Mouse (Mus musculus) lung, postnatal 0 days (tissue): ENCODE data around the gene Fancf. TPM values are rescaled to one million over a fixed set of nuclear protein-coding genes. Genes with fewer than 3 reads are reported as not detected.

Experiments
- ATAC-seq: fragments of 200-750 bp; cut with Nextera tagmentation; 2 replicates; pipeline ENCODE4 v1.8.0; 2017; ENCODE audit warnings: moderate library complexity
- DNase-seq: peaks from one replicate; pipeline ENCODE4 v3.0.0-alpha.2; 2016; ENCODE audit warnings: low spot score
- H3K27ac ChIP-seq: fragments of 300-500 bp; sonication (generic); 2 replicates; pipeline ENCODE4 v1.5.1; 2014; ENCODE audit warnings: antibody characterized with exemption, mild to moderate bottlenecking, low read length, mixed read lengths
- H3K27me3 ChIP-seq: fragments of 300-500 bp; sonication (generic); replicated peaks from 2 replicates; pipeline ENCODE4 v1.6.1; 2014; ENCODE audit warnings: low read length, mixed read lengths; ENCODE audit not compliant: insufficient read depth
- H3K36me3 ChIP-seq: fragments of 300-500 bp; sonication (generic); 2 replicates; pipeline ENCODE4 v1.6.1; 2014; ENCODE audit warnings: low read length, mixed read lengths; ENCODE audit not compliant: insufficient read depth
- H3K4me1 ChIP-seq: fragments of 300-500 bp; sonication (generic); 2 replicates; pipeline ENCODE4 v1.6.1; 2014; ENCODE audit warnings: antibody characterized with exemption, low read depth, low read length, mixed read lengths; ENCODE audit not compliant: insufficient read depth
- H3K4me2 ChIP-seq: fragments of 300-500 bp; sonication (generic); replicated peaks from 2 replicates; pipeline ENCODE4 v1.6.1; 2014; ENCODE audit warnings: low read depth, mild to moderate bottlenecking, low read length, moderate library complexity, mixed read lengths
- H3K4me3 ChIP-seq: fragments of 300-500 bp; sonication (generic); 2 replicates; pipeline ENCODE4 v1.5.1; 2014; ENCODE audit warnings: low read depth, low read length
- H3K9ac ChIP-seq: fragments of 300-500 bp; sonication (generic); replicated peaks from 2 replicates; pipeline ENCODE4 v1.6.1; 2014; ENCODE audit warnings: low read depth, mild to moderate bottlenecking
- H3K9me3 ChIP-seq: fragments of 300-500 bp; sonication (generic); 2 replicates; pipeline ENCODE4 v1.6.1; 2016; ENCODE audit warnings: low read length, mixed read lengths
- CTCF ChIP-seq: IDR thresholded peaks from 2 replicates; pipeline ENCODE4 v1.5.1; 2016; ENCODE audit warnings: antibody characterized with exemption, mild to moderate bottlenecking
- EP300 ChIP-seq: IDR thresholded peaks from 2 replicates; pipeline ENCODE4 v1.6.1; 2016; ENCODE audit warnings: antibody characterized with exemption, mild to moderate bottlenecking, control low read depth
- WGBS: fragments of 180-500 bp; shearing (Covaris S2); extraction: QIAGEN DNeasy Blood & Tissue Kit; methylation state at CpG from one replicate; pipeline ENCODE4 v1.1.7; 2014; 5-methylcytosine and 5-hydroxymethylcytosine counted together
- polyA plus RNA-seq: library from polyadenylated mRNA; unstranded; fragments of >200 nt; fragmentation: Nextera tagmentation; extraction: Ambion mirVana; gene quantifications from 2 replicates; pipeline ENCODE4 v1.2.1, GENCODE M21; 2015

Gene Fancf
- polyA plus RNA-seq, 1 experiment from 2014 or later: 4.6 TPM

DNA sequence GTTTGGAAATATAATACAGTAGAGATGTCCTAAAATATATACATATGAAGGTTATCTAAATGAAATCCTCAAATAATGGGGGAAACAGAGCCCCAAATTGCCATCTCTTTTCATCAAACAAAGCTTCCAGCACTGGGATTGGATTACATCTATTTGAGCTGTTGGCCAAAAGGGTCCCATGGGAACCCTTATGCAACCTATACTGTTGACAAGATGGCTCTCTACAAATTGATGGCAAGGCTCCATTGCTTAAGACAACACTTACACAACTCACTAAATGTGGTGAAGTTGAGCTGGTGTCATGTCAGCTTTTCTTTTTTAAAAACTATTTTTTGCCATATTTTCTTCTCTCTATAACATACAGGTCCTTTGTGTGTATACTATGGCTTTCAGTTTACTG, 14.2 kb upstream of the Fancf start:
- no peaks in the 10 kb centered on the region for H3K36me3 ChIP-seq
- H3K4me3 ChIP-seq: no peak overlapping the region
- H3K4me2 ChIP-seq: no peak overlapping the region
- TF ChIP-seq EP300: no peak
- no peak for TF ChIP-seq CTCF
- H3K27me3 ChIP-seq: no peaks in the 10 kb centered on the region
- H3K9me3 ChIP-seq: no peaks in the 10 kb centered on the region
- H3K4me1 ChIP-seq: no peaks in the 10 kb centered on the region
- no peak overlapping the region for H3K9ac ChIP-seq
- no peak overlapping the region for H3K27ac ChIP-seq
- no peak for ATAC-seq
- DNase-seq: no peak

DNA sequence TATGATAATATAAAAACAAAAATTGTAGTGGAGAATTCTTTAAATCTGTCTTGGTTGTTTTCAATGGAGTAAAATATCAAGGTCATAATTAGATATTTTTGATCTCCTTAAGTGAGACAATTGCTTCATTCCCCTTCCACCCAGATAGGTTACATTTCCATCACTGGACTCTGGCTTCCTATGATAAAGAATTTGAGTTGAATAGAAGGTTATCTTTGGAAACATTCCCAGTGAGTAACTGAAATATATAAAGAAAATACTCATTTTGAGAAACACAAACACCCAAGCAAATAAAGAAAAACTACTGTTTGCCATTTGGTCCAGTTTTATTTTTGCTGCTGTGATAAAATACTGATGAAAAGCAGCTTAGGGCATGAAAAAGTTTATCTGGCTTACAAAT, 10.5 kb upstream of the Fancf start:
- no peak overlapping the region for H3K9ac ChIP-seq
- no peak for ATAC-seq
- H3K36me3 ChIP-seq: no peaks in the 10 kb centered on the region
- TF ChIP-seq EP300 (no peak), CTCF (no peak)
- DNase-seq: no peak
- no peak overlapping the region for H3K4me3 ChIP-seq
- no peaks in the 10 kb centered on the region for H3K27me3 ChIP-seq
- no peaks in the 10 kb centered on the region for H3K9me3 ChIP-seq
- no peaks in the 10 kb centered on the region for H3K4me1 ChIP-seq
- no peak overlapping the region for H3K27ac ChIP-seq
- H3K4me2 ChIP-seq: no peak overlapping the region

DNA sequence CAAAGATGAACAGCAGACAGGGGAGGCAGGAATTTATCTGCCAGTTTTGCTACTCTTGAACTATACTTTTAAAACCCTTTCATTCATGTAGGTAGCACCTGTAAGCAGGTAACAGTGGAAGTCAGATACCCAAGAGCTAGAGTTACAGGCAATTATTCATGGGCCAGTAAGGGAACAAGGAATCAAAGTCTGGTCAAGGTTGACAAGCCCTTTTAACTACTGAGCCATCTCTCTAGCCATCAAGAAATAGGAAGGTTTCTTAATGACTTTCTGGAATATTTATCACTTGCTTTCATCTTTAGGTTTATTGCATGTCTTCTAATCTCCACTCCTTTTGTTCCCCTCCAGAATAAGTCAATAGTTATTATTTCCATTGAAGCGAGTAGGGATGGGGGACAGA, 10.0 kb upstream of the Fancf start:
- H3K9me3 ChIP-seq: no peaks in the 10 kb centered on the region
- no peak overlapping the region for H3K4me3 ChIP-seq
- H3K4me2 ChIP-seq: no peak overlapping the region

DNA sequence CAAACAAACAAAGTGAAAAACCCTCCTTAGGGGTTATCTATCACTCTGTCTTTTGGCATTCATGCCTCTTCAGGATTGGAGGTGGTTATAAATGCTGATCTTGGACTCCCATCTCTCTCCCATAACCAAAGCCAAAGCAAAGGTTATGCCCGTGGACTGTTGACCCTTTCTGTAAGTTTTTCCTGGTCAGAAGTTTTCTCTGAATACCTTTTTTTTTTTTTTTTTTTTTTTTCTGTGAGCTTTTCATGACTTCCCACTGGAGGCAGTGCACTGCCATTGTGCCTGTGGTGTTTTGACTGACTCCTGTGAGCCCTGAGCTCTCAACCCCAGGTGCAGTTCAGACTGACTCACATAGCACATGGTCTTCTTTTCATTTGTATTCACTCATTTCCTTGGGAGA, 5.9 kb upstream of the Fancf start:
- Histone ChIP-seq H3K4me1 (peaks cover under 1% of the 10 kb centered on the region; the same call in 1 of the 2 replicates), H3K27ac (no peak overlapping the region), H3K4me2 (no peak overlapping the region), H3K4me3 (no peak overlapping the region), H3K36me3 (no peaks in the 10 kb centered on the region), H3K9ac (no peak overlapping the region), H3K27me3 (no peaks in the 10 kb centered on the region), H3K9me3 (no peaks in the 10 kb centered on the region)
- 89% methylated on average over 1 of the region's 1 CpGs for WGBS
- TF ChIP-seq CTCF (no peak), EP300 (no peak)
- ATAC-seq (no peak), DNase-seq (no peak)

More for the DNA sequence above, 10.0 kb upstream of the Fancf start:
- DNase-seq (no peak), ATAC-seq (no peak)
- H3K4me1 ChIP-seq: no peaks in the 10 kb centered on the region
- H3K36me3 ChIP-seq: no peaks in the 10 kb centered on the region
- 85% methylated on average over 1 of the region's 1 CpGs for WGBS
- H3K27me3 ChIP-seq: no peaks in the 10 kb centered on the region
- no peak for TF ChIP-seq CTCF
- no peak for TF ChIP-seq EP300
- no peak overlapping the region for H3K27ac ChIP-seq
- H3K9ac ChIP-seq: no peak overlapping the region

DNA sequence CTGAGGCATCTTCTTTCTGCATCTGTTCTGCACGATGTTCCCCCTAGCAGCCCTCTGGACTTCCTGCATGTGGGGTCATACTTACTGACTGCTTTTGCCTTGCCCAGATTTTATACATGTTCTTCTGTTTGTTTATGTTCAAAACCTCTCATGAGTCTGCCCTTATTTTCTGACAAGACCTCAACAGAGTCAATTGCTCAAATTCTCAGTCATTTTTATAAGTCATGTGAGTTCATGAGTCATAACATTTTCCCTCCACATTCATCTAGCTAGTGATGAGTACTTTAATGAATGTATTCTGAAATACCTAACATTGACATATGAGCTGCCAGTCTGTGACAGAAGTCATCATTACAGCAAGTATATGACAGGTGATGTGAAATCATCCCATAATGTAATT, 3.3 kb upstream of the Fancf start:
- WGBS: 63% methylated on average over 1 of the region's 1 CpGs
- Histone ChIP-seq H3K9me3 (no peaks in the 10 kb centered on the region), H3K4me2 (no peak overlapping the region), H3K27me3 (no peaks in the 10 kb centered on the region), H3K27ac (no peak overlapping the region), H3K4me3 (no peak overlapping the region), H3K9ac (no peak overlapping the region), H3K4me1 (peaks cover 8% of the 10 kb centered on the region; the same call in 1 of the 2 replicates), H3K36me3 (no peaks in the 10 kb centered on the region)
- DNase-seq (no peak), ATAC-seq (no peak)
- TF ChIP-seq EP300 (no peak), CTCF (no peak)

DNA sequence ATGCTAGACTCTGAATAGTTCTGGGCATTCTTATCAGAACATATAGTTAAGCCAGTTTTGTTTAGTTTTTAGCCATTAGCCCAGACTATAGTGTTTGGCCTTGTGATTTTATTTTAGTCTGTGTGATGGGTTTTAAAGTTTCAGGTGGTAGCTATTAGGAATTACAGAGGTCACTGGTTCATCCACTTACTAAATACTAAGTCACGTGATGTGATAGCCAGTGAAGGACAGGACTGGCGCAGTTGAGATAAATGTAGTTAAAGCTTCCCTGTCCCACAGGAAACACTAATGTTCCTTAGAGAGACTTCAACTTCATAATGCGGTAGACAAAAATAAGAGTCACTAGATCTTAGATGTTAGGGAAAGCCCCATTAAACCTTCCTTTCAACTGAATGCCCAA, 775 bp upstream of the Fancf start:
- no peaks in the 10 kb centered on the region for H3K36me3 ChIP-seq
- DNase-seq: no peak
- peak overlapping the region; percentile 68; the same call in 1 of the 2 replicates for H3K4me2 ChIP-seq
- no peak overlapping the region for H3K9ac ChIP-seq
- TF ChIP-seq EP300 (no peak), CTCF (no peak)
- no peak overlapping the region for H3K4me3 ChIP-seq
- H3K9me3 ChIP-seq: no peaks in the 10 kb centered on the region
- ATAC-seq: no peak
- H3K27me3 ChIP-seq: no peaks in the 10 kb centered on the region
- WGBS: 60% methylated on average over 3 of the region's 3 CpGs
- peaks cover 8% of the 10 kb centered on the region; the same call in 1 of the 2 replicates for H3K4me1 ChIP-seq
- H3K27ac ChIP-seq: no peak overlapping the region
